Mouse (Mus musculus): Measurements from ENCODE around the gene Ino80.

Gene Ino80

DNA sequence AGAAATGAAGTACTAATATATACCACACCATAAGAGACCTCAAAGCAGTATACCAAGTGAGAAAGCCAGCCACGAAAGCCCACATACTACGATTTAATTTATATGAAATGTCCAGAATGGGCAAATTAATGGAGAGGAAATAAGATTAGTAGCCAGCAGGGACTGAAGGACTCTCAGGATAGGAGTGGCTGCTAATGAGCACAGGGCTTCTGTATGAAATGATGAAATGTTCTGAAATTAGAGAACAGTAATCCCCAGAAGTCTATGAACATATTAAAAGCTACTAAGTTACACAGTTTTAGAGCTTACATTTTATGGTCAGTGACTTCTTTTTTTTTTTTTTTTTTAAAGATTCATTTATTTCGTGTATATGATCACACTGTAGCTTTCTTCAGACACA lies 22.9 kb downstream of the Ino80 start:
- DNase-seq (ENCODE audit: low spot score in 2 of 2): no peak

- DNase-seq (ENCODE audit: low spot score in 2 of 2): no peak
These were observed 40.5 kb downstream of the Ino80 start for GRCm38 (mm10) chr2:119436988-119437387.

DNA sequence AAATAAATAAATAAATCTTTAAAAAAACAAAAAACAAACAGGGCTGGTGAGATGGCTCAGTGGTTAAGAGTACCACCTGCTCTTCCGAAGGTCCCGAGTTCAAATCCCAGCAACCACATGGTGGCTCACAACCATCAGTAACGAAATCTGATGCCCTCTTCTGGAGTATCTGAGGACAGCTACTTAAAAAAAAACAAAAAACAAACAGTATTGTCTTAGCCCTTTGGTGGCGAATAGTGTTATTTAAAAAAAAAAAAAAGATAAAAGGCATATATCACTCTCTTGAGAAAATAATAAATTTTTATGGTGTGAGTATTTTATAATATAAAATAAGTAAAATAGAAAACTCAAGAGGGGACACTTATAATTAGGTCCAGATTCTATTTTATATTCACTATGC lies 41.0 kb downstream of the Ino80 start:
- DNase-seq (ENCODE audit: low spot score in 2 of 2): no peak

GRCm38 (mm10) chr2:119413819-119414218 lies 63.7 kb downstream of the Ino80 start:
- DNase-seq (ENCODE audit: low spot score in 2 of 2): no peak

DNA sequence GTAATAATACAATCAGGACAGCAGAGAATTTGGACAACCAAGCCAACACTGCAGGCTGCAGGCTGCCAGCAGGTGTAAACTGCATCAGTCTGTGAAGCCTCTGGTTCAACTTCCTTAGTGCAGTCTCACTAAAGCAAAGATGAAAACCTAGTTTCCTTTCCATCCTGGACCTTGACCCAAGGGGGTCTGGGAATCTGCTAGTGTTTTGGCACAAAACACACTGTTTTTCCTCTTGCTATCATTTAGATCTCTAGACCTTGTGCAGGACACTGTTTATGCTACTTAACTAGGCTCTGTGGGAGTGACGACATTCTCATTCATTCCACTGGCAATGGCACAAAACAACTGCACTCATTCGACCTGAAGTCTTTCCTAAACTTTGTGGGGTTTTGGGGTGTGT lies 65.8 kb downstream of the Ino80 start:
- no peak for DNase-seq (ENCODE audit: low spot score in 2 of 2)

DNA sequence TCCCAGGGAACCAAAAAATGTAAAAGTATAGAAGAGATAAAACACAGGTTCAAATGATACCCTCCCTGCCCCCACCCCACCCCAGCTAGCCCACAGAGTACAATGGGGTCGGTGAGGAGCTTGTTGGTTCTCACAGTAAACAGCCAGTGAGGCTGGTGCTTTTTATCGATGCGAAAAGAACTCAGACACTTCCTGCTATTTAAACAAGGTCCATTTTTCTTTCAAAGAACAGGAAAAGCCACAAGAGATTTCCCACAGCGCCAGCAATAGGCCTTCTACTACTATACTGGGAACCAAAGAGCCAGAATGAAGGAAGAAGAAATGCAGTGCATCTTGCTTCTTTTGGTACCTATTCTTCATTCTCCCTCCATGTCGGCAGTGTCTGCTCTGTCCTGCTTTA lies 66.5 kb downstream of the Ino80 start:
- no peak for DNase-seq (ENCODE audit: low spot score in 2 of 2)

GRCm38 (mm10) chr2:119408733-119409132 lies 68.8 kb downstream of the Ino80 start:
- DNase-seq (ENCODE audit: low spot score in 2 of 2): no peak

DNA sequence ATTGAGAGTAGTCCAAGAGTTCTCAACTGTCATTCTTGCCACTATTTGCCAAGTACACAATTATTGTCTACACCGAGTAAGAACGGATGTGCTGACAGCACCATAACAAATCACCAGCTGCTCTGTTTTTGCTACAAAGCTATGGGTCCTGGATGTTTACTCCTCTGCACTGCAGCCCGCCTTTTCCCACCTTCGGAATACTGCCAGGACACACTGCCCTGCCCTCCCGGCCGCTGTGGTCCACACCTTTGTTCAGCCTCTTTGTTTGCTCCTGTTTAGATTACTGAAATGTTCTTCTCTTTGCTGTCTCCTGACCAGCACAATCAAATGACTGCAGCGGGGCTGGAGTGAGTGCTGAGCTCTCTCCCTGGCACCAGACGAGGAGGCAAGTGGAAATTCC lies 69.2 kb downstream of the Ino80 start:
- no peak for DNase-seq (ENCODE audit: low spot score in 2 of 2)

GRCm38 (mm10) chr2:119399313-119399712 lies 78.2 kb downstream of the Ino80 start:
- no peak for DNase-seq (ENCODE audit: low spot score in 2 of 2)

- no peak for DNase-seq (ENCODE audit: low spot score in 2 of 2)
These were observed 78.8 kb downstream of the Ino80 start for GRCm38 (mm10) chr2:119398665-119399064.

GRCm38 (mm10) chr2:119398252-119398651 lies 79.2 kb downstream of the Ino80 start:
- DNase-seq (ENCODE audit: low spot score in 2 of 2): no peak

- DNase-seq (ENCODE audit: low spot score in 2 of 2): no peak
These were observed 87.5 kb downstream of the Ino80 start for GRCm38 (mm10) chr2:119389992-119390391.

GRCm38 (mm10) chr2:119388266-119388665 lies 89.2 kb downstream of the Ino80 start:
- no peak for DNase-seq (ENCODE audit: low spot score in 2 of 2)

GRCm38 (mm10) chr2:119379455-119379854 lies 98.0 kb downstream of the Ino80 start:
- DNase-seq (ENCODE audit: low spot score in 2 of 2): no peak

GRCm38 (mm10) chr2:119377826-119378225 lies 99.7 kb downstream of the Ino80 start:
- no peak for DNase-seq (ENCODE audit: low spot score in 2 of 2)

GRCm38 (mm10) chr2:119377286-119377685 lies 100.2 kb downstream of the Ino80 start:
- no peak for DNase-seq (ENCODE audit: low spot score in 2 of 2)

DNA sequence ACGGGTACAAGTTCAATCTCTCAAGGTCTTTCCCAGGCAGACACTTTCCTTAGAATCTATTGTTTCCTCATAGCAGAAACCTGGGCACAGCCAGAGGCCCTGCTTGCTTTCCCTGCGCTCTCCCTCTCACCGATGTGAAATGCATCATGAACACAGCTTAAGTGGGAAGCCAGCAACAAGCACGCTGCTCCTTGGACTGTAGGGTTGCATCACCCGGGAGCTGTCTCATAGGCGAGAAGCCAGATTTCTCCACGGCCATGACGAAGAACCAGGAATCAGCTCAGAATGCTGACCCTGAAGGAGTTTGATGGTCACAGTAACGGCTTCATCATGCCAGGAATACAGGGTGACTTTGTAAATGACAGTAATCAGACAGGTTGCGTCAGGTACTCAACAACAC lies 107.4 kb downstream of the Ino80 start:
- DNase-seq (ENCODE audit: low spot score in 2 of 2): no peak

DNA sequence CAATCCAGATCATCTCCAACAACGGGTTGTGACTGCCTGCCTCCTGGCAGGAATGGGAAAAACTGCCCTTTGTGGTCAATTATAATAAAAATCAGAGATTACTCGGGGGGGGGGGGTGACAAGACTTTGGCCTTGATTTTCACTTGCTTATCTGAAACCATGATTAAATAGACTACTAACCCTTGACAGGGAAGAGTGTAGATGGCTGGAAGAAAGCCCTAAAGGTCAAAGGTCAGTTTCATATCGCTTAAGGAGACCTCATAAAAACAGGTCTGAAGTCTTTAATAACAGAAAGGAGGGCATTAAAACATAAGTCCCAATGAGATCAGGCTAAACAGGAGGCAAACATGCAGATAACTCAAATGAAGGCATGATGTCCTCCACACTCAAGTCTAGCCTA lies 110.1 kb downstream of the Ino80 start:
- no peak for DNase-seq (ENCODE audit: low spot score in 2 of 2)

- no peak for DNase-seq (ENCODE audit: low spot score in 2 of 2)
These were observed 112.5 kb downstream of the Ino80 start for GRCm38 (mm10) chr2:119364969-119365368.

DNA sequence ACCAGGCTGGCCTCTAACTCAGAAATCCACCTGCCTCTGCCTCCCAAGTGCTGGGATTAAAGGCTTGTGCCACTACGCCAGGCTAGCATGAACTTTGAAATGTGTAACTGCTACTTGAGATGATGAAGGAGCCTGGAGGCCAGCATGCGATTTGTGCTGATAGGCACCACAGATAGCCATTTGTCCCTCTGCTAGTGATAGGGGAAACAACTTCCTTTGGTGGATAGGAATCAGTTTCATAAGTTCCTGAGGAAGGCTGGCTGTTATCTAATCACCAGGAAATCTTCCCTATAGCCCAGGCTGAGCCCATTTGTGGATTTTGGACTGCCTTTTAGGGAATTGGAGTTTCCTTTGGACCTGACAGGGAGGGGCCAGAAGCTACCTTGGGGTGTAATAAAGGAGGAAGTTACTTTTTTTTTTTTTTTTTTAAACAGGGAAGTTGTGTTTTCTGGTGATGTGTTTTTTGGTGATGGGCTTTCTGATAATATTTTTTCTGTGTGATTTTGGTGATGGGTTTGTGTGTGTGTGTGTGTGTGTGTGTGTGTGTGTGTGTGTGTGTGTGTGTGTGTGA lies 117.7 kb downstream of the Ino80 start:
- no peak for DNase-seq (ENCODE audit: low spot score in 2 of 2)

DNA sequence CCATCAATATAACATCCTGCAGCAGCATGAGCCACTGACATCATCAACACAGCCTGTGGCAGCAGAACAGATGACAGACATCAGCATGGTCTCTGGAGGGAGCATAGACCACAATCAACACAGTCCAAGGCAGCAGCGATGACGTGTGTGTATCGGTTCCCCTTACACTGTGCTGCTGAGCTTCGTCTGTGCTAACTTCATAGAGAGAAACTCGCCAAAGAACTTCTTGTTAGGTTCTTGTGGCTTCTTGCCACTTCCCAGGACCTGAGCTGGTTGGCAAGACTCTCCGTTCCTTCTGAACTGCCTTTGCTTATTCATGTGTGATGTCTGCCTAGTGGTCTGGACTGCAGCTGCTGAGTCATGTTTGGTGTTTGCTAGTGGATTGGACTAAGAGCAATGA lies 119.2 kb downstream of the Ino80 start:
- no peak for DNase-seq (ENCODE audit: low spot score in 2 of 2)

GRCm38 (mm10) chr2:119356805-119357204 lies 120.7 kb downstream of the Ino80 start:
- DNase-seq (ENCODE audit: low spot score in 2 of 2): no peak

- DNase-seq (ENCODE audit: low spot score in 2 of 2): no peak
These were observed 121.2 kb downstream of the Ino80 start for GRCm38 (mm10) chr2:119356310-119356709.

DNA sequence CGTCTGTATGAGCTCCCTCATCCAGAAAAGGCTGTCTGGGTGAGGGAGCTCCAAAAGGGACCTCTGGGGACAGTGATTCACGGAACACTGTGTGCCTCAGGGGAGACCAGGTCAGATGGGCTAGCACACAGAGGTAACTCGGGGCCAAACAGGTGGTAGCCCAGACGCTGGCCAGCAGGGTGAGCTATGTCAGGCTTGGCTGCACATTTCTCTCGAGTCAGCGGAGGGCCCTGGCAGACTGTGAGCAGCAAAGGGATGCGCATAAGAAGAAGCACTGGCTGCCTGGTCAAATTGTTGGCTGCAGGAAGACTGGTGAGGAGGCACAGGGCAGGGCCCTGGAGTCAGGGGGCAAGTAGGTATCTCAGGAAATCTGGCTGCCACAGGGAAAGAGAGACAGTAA lies 121.8 kb downstream of the Ino80 start:
- DNase-seq (ENCODE audit: low spot score in 2 of 2): no peak

DNA sequence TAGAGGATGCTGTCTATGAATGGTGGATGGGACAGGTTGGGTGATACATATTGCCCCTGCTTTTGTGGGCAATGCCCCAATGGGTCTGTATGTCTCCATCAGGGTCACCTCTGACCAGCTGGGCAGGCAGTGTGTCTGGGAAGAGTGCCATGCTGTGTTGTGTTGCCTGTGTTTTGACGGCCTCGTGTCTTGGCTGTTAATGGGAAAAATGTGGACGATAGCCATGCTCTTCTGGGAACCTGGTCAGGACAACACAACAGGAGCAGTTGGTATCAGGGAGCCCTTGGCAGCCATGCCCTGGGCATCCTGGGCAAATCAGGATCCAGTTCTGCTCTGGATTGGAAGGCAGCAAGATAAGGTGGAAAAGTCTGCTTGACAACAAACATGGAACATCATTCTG lies 122.4 kb downstream of the Ino80 start:
- DNase-seq (ENCODE audit: low spot score in 2 of 2): no peak

All from urinary bladder, postnatal 4 days (tissue).